Mouse (Mus musculus): Measurements from ENCODE around the gene Mrps9.
"Not testable (repeated sequence)": the region's sequence is repeated elsewhere in the genome, so short reads cannot be mapped to it uniquely, and the experiment has no call there.

The Mrps9 gene

GRCm38 (mm10) chr1:42850663-42851397 lies at the start of gene Mrps9:
Gene Mrps9, plus strand, starts transcription at chr1:42851233.
- DNase-seq (ENCODE audit: extremely low spot score, low spot score) = peak; percentile 95

DNA sequence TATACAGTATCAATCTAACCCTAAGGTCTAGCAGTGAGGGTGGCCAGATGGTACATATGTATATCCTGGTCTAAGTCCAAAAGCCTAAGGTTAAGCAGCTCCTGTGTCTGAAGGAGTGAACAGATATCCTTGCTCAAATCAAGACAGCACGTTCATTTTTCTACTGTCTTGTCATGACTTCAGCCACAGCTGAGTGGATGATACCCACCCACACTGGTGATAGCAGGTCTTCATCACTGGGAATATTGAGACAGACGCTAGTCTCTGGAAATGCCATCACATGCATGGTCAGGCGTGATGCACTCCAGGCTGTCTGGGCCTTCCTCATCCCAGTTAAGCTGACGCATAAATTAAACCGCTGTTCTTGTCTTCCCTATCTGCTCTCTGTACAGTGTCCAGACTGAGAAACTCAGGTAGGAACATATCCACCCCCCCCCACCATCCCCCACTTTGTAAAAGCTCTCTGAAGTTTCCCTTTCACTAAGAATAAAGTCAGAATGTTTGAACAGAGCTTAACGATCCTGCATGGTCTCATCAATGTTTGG lies 37.7 kb upstream of the Mrps9 start:
- DNase-seq (ENCODE audit: extremely low spot score, low spot score) = no peak

- DNase-seq (ENCODE audit: extremely low spot score, low spot score) = no peak
Measured at GRCm38 (mm10) chr1:42814798-42815619, 36.0 kb upstream of the Mrps9 start.

DNA sequence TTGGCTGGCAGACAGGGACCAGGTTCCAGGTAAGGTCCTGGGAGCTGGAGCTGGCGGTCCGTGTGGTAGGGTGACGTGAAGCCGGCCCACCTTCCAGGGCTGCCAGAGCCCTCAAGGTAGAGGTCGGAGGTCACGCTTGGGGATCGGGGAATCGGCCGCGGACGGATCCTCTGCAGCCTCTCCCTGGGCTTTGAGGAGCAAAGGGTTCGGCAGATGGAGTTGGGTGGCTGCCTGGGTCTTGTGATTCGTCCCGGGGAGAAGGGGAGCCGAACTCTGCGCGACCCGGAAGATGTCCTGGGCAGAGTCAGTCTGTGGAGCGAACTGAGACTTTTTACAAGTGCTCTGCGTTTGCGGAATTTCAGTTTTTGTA lies 350 bp downstream of the Mrps9 start:
- DNase-seq (ENCODE audit: extremely low spot score, low spot score) = no peak

DNA sequence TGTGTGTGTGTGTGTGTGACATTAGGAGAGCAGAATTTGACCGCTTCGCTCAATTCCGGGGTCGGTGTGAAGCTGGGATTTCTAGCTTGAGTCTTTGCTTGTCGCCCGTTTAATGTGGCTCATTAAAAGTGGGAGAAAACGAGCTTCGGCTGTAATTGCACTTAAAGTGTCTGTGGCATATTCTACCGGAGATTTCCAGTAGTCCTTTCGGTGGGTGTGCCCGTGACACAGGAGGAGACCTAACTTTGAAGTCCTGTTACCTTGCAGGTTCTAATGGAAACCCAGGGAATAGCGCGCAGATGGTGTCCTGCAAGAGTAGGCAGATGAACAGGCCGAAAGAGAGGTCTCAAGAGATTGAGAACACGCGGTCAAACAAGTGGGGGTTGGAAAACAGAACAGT lies 777 bp downstream of the Mrps9 start:
- peak; percentile 25 for DNase-seq (ENCODE audit: extremely low spot score, low spot score)

- no peak for DNase-seq (ENCODE audit: extremely low spot score, low spot score)
Measured at GRCm38 (mm10) chr1:42864719-42865250, 13.8 kb downstream of the Mrps9 start.

DNA sequence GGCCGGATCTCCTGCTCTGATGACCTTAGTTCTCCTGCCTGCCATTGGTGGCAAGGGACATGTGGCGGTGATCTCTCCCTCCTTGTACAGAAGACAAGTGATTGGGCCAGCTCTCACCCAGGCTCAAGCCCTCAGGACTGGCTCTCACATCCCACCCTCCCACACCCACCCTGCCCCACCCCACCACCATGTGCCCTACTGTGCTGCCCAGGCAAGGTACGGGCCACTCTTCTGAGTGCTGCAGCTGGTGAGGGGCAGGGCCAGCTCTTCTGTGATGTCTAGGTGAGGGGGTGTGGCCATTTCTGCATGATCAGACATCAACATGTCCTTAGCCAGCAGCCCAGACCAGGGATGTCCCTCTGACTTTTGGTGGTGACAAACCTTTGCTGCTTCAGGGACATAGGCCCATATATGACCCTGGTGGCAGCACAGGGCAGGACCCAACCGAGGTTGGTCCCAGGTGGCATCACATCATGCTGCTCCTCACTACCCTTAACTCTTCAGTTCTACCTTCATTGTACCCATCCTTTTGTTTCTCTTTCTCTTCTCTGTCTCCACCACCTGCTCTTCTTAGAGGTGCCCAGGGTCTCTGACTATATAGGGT lies 14.4 kb downstream of the Mrps9 start:
- DNase-seq (ENCODE audit: extremely low spot score, low spot score) = no peak

DNA sequence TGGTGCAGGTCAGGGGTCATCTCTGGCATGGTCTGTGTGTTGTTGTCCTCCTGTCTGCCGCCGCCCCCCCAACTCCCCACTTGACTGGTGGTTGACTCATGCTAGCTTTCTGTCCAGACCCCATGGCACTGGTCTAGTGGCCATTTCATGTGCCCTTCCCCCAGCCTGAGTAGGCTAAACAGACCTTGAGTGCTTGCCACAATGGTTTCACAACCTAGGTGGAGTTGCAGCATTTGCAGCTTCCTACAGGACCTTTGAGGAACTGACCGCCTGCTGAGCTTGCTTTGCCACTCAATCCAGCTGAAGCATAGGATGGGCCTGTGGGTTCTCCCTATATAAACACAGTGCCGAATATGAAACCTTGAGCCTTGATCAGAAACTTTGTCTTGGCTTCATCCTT lies 15.0 kb downstream of the Mrps9 start:
- DNase-seq (ENCODE audit: extremely low spot score, low spot score) = no peak

DNA sequence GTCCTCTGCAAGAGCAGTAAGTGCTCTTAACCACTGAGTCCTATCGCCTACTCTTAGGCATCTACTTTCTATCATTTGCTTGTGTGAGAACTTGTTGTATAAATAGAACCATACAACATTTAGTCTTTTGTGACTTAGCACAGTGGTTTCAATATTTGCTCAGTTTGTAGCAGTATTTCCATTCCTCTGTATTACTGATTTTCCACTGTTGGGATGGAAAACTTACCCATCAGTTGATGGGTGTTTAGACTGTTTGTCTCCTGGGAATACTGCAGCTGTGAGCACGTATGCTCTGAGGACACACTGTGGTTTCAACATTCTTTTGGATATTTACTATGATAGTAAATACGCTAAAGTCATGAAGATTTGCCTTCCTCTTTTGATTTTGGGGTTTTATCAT lies 16.2 kb downstream of the Mrps9 start:
- DNase-seq (ENCODE audit: extremely low spot score, low spot score) = no peak

GRCm38 (mm10) chr1:42874174-42874573 lies 23.1 kb downstream of the Mrps9 start:
- no peak for DNase-seq (ENCODE audit: extremely low spot score, low spot score)

- DNase-seq (ENCODE audit: extremely low spot score, low spot score) = no peak
Measured at GRCm38 (mm10) chr1:42875271-42875670, 24.2 kb downstream of the Mrps9 start.

- no peak for DNase-seq (ENCODE audit: extremely low spot score, low spot score)
Measured at GRCm38 (mm10) chr1:42876463-42877093, 25.5 kb downstream of the Mrps9 start.

- peak; percentile 24 for DNase-seq (ENCODE audit: extremely low spot score, low spot score)
Measured at GRCm38 (mm10) chr1:42877264-42877663, 26.2 kb downstream of the Mrps9 start.

GRCm38 (mm10) chr1:42878851-42879250 lies 27.8 kb downstream of the Mrps9 start:
- no peak for DNase-seq (ENCODE audit: extremely low spot score, low spot score)

DNA sequence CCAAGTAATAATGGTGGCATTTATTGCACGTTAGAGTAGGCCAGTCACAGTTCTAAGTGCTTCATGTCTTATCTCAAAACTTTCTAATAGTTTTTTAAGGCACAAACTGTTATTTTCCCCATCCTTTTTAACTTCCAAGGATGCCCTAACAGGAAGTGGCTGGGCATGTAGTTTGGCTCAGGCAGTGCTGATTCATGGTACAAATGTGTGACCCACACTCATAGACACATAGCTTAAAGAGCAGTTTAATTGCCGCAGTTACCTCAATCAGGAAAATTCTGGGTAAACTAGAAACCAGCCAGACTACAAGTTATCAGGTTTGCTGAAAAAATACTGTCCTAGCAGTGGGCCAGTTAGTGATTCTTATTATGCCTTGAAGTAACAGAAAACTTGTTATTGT lies 31.2 kb downstream of the Mrps9 start:
- no peak for DNase-seq (ENCODE audit: extremely low spot score, low spot score)

DNA sequence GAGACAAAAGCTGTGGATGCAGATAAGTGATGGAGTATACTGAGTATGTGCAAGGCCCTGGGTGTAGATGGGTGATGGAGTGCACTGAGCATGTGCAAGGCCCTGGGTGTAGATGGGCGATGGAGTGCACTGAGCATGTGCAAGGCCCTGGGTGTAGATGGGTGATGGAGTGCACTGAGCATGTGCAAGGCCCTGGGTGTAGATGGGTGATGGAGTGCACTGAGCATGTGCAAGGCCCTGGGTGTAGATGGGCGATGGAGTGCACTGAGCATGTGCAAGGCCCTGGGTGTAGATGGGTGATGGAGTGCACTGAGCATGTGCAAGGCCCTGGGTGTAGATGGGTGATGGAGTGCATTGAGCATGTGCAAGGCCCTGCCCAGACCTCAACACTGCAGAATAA lies 32.4 kb downstream of the Mrps9 start:
- DNase-seq (ENCODE audit: extremely low spot score, low spot score) = not testable (repeated sequence)

GRCm38 (mm10) chr1:42887835-42888234 lies 36.8 kb downstream of the Mrps9 start:
- DNase-seq (ENCODE audit: extremely low spot score, low spot score) = no peak

- DNase-seq (ENCODE audit: extremely low spot score, low spot score) = peak; percentile 45
Measured at GRCm38 (mm10) chr1:42888541-42889349, 37.7 kb downstream of the Mrps9 start.

DNA sequence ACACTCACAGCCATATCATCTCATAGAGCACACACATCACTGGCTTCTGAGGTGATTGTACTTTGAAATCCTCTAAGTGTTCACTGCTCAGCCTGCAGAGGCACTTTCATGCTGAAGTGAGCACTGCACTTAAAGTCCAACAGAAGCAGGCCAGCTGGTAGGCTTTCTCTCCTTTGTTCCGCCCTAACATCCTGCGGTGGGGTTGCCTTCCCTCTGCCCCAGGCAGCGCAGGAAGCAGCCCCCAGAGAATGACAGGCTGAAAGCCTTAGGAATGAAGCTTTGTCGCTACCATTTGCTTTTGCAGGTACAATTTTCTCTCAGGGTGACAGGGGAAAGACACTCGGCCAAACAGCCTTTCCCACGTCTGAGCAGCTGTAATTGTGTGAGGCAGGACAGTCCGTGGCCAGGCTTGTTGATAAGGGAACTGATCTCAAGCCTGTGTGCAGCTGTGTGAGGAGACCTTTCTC lies 38.4 kb downstream of the Mrps9 start:
- no peak for DNase-seq (ENCODE audit: extremely low spot score, low spot score)

DNA sequence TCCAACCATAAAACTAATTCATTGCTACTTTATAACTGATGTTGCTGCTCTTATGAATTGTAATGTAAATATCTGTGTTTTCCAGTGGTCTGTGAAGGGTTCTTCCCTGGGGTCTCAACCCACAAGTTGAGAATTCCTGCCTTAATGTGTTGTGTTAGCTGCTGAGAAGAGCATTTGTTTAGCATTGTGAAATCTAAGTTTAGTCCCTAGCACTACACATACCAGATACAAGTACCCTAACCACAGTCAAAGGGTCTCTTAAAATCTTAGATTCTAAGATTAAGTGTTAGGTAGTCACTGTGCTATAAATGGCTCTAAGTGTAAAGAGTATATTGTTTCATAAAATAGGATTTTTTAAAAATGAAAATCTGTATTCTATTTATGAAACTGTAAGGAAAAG lies 43.7 kb downstream of the Mrps9 start:
- no peak for DNase-seq (ENCODE audit: extremely low spot score, low spot score)

All from neural tube, embryonic 10.5 days (tissue).